Mouse (Mus musculus) embryonic facial prominence, embryonic 10.5 days (tissue): ENCODE measurements around the gene Hist1h3e. TPM values are rescaled to one million over a fixed set of nuclear protein-coding genes. Genes with fewer than 3 reads are reported as not detected.
"Not testable (repeated sequence)": the region's sequence is repeated elsewhere in the genome, so short reads cannot be mapped to it uniquely, and the experiment has no call there.

Source experiments
- DNase-seq: peaks from one replicate; pipeline ENCODE4 v3.0.0-alpha.2; 2017; ENCODE audit warnings: low spot score
- H3K27ac ChIP-seq: fragments of 300-500 bp; sonication (generic); replicated peaks from 2 replicates; pipeline ENCODE4 v1.5.1; 2016; ENCODE audit warnings: mild to moderate bottlenecking
- H3K27me3 ChIP-seq: fragments of 300-500 bp; sonication (generic); replicated peaks from 2 replicates; pipeline ENCODE4 v1.6.1; 2016; ENCODE audit warnings: low read depth, mild to moderate bottlenecking; ENCODE audit not compliant: poor library complexity, severe bottlenecking
- H3K36me3 ChIP-seq: fragments of 300-500 bp; sonication (generic); replicated peaks from 2 replicates; pipeline ENCODE4 v1.6.1; 2016; ENCODE audit warnings: mild to moderate bottlenecking, moderate library complexity
- H3K4me1 ChIP-seq: fragments of 300-500 bp; sonication (generic); 2 replicates; pipeline ENCODE4 v1.6.1; 2016
- H3K4me3 ChIP-seq: fragments of 300-500 bp; sonication (generic); 2 replicates; pipeline ENCODE4 v1.5.1; 2016; ENCODE audit warnings: mild to moderate bottlenecking, moderate library complexity
- H3K9me3 ChIP-seq: fragments of 300-500 bp; sonication (generic); 2 replicates; pipeline ENCODE4 v1.6.1; 2016; ENCODE audit warnings: mild to moderate bottlenecking
- WGBS: fragments of 180-500 bp; shearing (Covaris S2); methylation state at CpG from one replicate; pipeline ENCODE4 v1.1.7; 2016; 5-methylcytosine and 5-hydroxymethylcytosine counted together
- polyA plus RNA-seq: library from polyadenylated mRNA; unstranded; fragments of >200 nt; fragmentation: Nextera tagmentation; extraction: Ambion mirVana; gene quantifications from 2 replicates; pipeline ENCODE4 v1.2.1, GENCODE M21; 2016

Gene Hist1h3e
- polyA plus RNA-seq = 5.8 and 6.8 TPM in 2 replicates

GRCm38 (mm10) chr13:23561883-23562659 is at the start of gene Hist1h3e:
Gene Hist1h3e (minus strand): TSS chr13:23562369.
- DNase-seq = peak; percentile 94
- H3K27me3 ChIP-seq, H3K36me3 ChIP-seq, H3K9me3 ChIP-seq, H3K4me1 ChIP-seq: not testable (repeated sequence)
- under 1% methylated on average over 67 of the region's 67 CpGs for WGBS
- peak within 1 kb of the TSS; percentile 55 for H3K4me3 ChIP-seq
- H3K27ac ChIP-seq = peak within 1 kb of the TSS; percentile 98

- Histone ChIP-seq H3K36me3 (no peaks in the 10 kb centered on the region), H3K4me1 (no peaks in the 10 kb centered on the region), H3K27me3 (no peaks in the 10 kb centered on the region), H3K4me3 (no peak overlapping the region), H3K27ac (no peak overlapping the region), H3K9me3 (no peaks in the 10 kb centered on the region)
- WGBS = 94% methylated on average over 3 of the region's 3 CpGs
- DNase-seq = no peak
These were observed 49.5 kb upstream of the Hist1h3e start for GRCm38 (mm10) chr13:23611638-23612037.

- Histone ChIP-seq H3K36me3 (no peaks in the 10 kb centered on the region), H3K4me1 (no peaks in the 10 kb centered on the region), H3K27me3 (no peaks in the 10 kb centered on the region), H3K27ac (no peak overlapping the region), H3K9me3 (no peaks in the 10 kb centered on the region), H3K4me3 (no peak overlapping the region)
- WGBS = 70% methylated on average over 2 of the region's 2 CpGs
- DNase-seq = no peak
These were observed 48.2 kb upstream of the Hist1h3e start for GRCm38 (mm10) chr13:23610393-23610792.

GRCm38 (mm10) chr13:23609844-23610243 is 47.7 kb upstream of the Hist1h3e start:
- no peak for DNase-seq
- no peaks in the 10 kb centered on the region for H3K9me3 ChIP-seq
- H3K27ac ChIP-seq = no peak overlapping the region
- H3K36me3 ChIP-seq = no peaks in the 10 kb centered on the region
- H3K4me3 ChIP-seq = no peak overlapping the region
- no peaks in the 10 kb centered on the region for H3K27me3 ChIP-seq
- no peaks in the 10 kb centered on the region for H3K4me1 ChIP-seq

GRCm38 (mm10) chr13:23609209-23609608 is 47.0 kb upstream of the Hist1h3e start:
- no peaks in the 10 kb centered on the region for H3K27me3 ChIP-seq
- 86% methylated on average over 4 of the region's 4 CpGs for WGBS
- no peaks in the 10 kb centered on the region for H3K9me3 ChIP-seq
- DNase-seq = no peak
- no peak overlapping the region for H3K27ac ChIP-seq
- no peaks in the 10 kb centered on the region for H3K36me3 ChIP-seq
- H3K4me3 ChIP-seq = no peak overlapping the region
- H3K4me1 ChIP-seq = no peaks in the 10 kb centered on the region

GRCm38 (mm10) chr13:23605052-23605451 is 42.9 kb upstream of the Hist1h3e start:
- no peaks in the 10 kb centered on the region for H3K9me3 ChIP-seq
- no peak overlapping the region for H3K4me3 ChIP-seq
- H3K4me1 ChIP-seq = no peaks in the 10 kb centered on the region
- no peak overlapping the region for H3K27ac ChIP-seq
- H3K27me3 ChIP-seq = no peaks in the 10 kb centered on the region
- DNase-seq = no peak
- H3K36me3 ChIP-seq = no peaks in the 10 kb centered on the region
- 89% methylated on average over 3 of the region's 3 CpGs for WGBS

GRCm38 (mm10) chr13:23604452-23604851 is 42.3 kb upstream of the Hist1h3e start:
- no peak overlapping the region for H3K27ac ChIP-seq
- H3K4me3 ChIP-seq = no peak overlapping the region

GRCm38 (mm10) chr13:23603182-23603699 is 41.1 kb upstream of the Hist1h3e start:
- Histone ChIP-seq H3K9me3 (no peaks in the 10 kb centered on the region), H3K27ac (no peak overlapping the region), H3K4me1 (no peaks in the 10 kb centered on the region), H3K36me3 (no peaks in the 10 kb centered on the region), H3K27me3 (no peaks in the 10 kb centered on the region), H3K4me3 (no peak overlapping the region)
- DNase-seq = no peak
- 81% methylated on average over 7 of the region's 7 CpGs for WGBS

More at GRCm38 (mm10) chr13:23604452-23604851, 42.3 kb upstream of the Hist1h3e start:
- WGBS = 89% methylated on average over 3 of the region's 3 CpGs
- no peaks in the 10 kb centered on the region for H3K36me3 ChIP-seq
- H3K4me1 ChIP-seq = no peaks in the 10 kb centered on the region
- H3K9me3 ChIP-seq = no peaks in the 10 kb centered on the region
- no peaks in the 10 kb centered on the region for H3K27me3 ChIP-seq
- DNase-seq = no peak

- Histone ChIP-seq H3K36me3 (no peaks in the 10 kb centered on the region), H3K27me3 (no peaks in the 10 kb centered on the region), H3K27ac (no peak overlapping the region), H3K9me3 (no peaks in the 10 kb centered on the region), H3K4me3 (no peak overlapping the region), H3K4me1 (peaks cover 4% of the 10 kb centered on the region)
- DNase-seq = peak; percentile 76
- 8% methylated on average over 9 of the region's 9 CpGs for WGBS
These were observed 35.8 kb upstream of the Hist1h3e start for GRCm38 (mm10) chr13:23597957-23598356.

- Histone ChIP-seq H3K9me3 (no peaks in the 10 kb centered on the region), H3K4me1 (peaks cover 10% of the 10 kb centered on the region), H3K4me3 (no peak overlapping the region), H3K36me3 (no peaks in the 10 kb centered on the region), H3K27ac (no peak overlapping the region), H3K27me3 (no peaks in the 10 kb centered on the region)
- 85% methylated on average over 7 of the region's 7 CpGs for WGBS
- DNase-seq = no peak
These were observed 33.6 kb upstream of the Hist1h3e start for GRCm38 (mm10) chr13:23595622-23596372.

GRCm38 (mm10) chr13:23595185-23595584 is 33.0 kb upstream of the Hist1h3e start:
- H3K36me3 ChIP-seq = no peaks in the 10 kb centered on the region
- no peak overlapping the region for H3K27ac ChIP-seq
- H3K27me3 ChIP-seq = no peaks in the 10 kb centered on the region
- no peak overlapping the region for H3K4me3 ChIP-seq
- peaks cover 10% of the 10 kb centered on the region for H3K4me1 ChIP-seq
- 73% methylated on average over 2 of the region's 2 CpGs for WGBS
- no peak for DNase-seq
- H3K9me3 ChIP-seq = no peaks in the 10 kb centered on the region

GRCm38 (mm10) chr13:23593051-23593770 is 31.0 kb upstream of the Hist1h3e start:
- Histone ChIP-seq H3K36me3 (no peaks in the 10 kb centered on the region), H3K27me3 (no peaks in the 10 kb centered on the region), H3K9me3 (no peaks in the 10 kb centered on the region), H3K4me3 (no peak overlapping the region), H3K4me1 (peaks cover 10% of the 10 kb centered on the region), H3K27ac (peak overlapping the region; percentile 54)
- WGBS = 78% methylated on average over 5 of the region's 5 CpGs
- no peak for DNase-seq
